Mouse (Mus musculus): ENCODE results near the gene Adam22.

Adam22 gene

GRCm38 (mm10) chr5:8164773-8165172, 203.2 kb downstream of the Adam22 start:
- DNase-seq (ENCODE audit: low read depth, low spot score): no peak

- no peak for DNase-seq (ENCODE audit: low read depth, low spot score)
These were observed 216.3 kb downstream of the Adam22 start for GRCm38 (mm10) chr5:8151645-8152044.

GRCm38 (mm10) chr5:8146146-8146545, 221.8 kb downstream of the Adam22 start:
- no peak for DNase-seq (ENCODE audit: low read depth, low spot score)

- peak; percentile 2 for DNase-seq (ENCODE audit: low read depth, low spot score)
These were observed 222.5 kb downstream of the Adam22 start for GRCm38 (mm10) chr5:8145473-8145872.

- DNase-seq (ENCODE audit: low read depth, low spot score): no peak
These were observed 235.4 kb downstream of the Adam22 start for GRCm38 (mm10) chr5:8132546-8132945.

- no peak for DNase-seq (ENCODE audit: low read depth, low spot score)
These were observed 236.0 kb downstream of the Adam22 start for GRCm38 (mm10) chr5:8131918-8132317.

GRCm38 (mm10) chr5:8129750-8130149, 238.2 kb downstream of the Adam22 start:
- DNase-seq (ENCODE audit: low read depth, low spot score): no peak

- DNase-seq (ENCODE audit: low read depth, low spot score): no peak
These were observed 247.0 kb downstream of the Adam22 start for GRCm38 (mm10) chr5:8120926-8121325.

GRCm38 (mm10) chr5:8120087-8120486, 247.9 kb downstream of the Adam22 start:
- DNase-seq (ENCODE audit: low read depth, low spot score): no peak

GRCm38 (mm10) chr5:8116561-8117168, 251.3 kb downstream of the Adam22 start:
- DNase-seq (ENCODE audit: low read depth, low spot score): no peak

GRCm38 (mm10) chr5:8112246-8112645, 255.7 kb downstream of the Adam22 start:
- no peak for DNase-seq (ENCODE audit: low read depth, low spot score)

- DNase-seq (ENCODE audit: low read depth, low spot score): no peak
These were observed 256.3 kb downstream of the Adam22 start for GRCm38 (mm10) chr5:8111691-8112090.

GRCm38 (mm10) chr5:8095689-8096088, 272.3 kb downstream of the Adam22 start:
- DNase-seq (ENCODE audit: low read depth, low spot score): no peak

GRCm38 (mm10) chr5:8094921-8095320, 273.0 kb downstream of the Adam22 start:
- DNase-seq (ENCODE audit: low read depth, low spot score): no peak

- no peak for DNase-seq (ENCODE audit: low read depth, low spot score)
These were observed 279.8 kb downstream of the Adam22 start for GRCm38 (mm10) chr5:8088147-8088546.

GRCm38 (mm10) chr5:8085661-8086060, 282.3 kb downstream of the Adam22 start:
- DNase-seq (ENCODE audit: low read depth, low spot score): no peak

GRCm38 (mm10) chr5:8082800-8083509, 285.0 kb downstream of the Adam22 start:
- no peak for DNase-seq (ENCODE audit: low read depth, low spot score)

GRCm38 (mm10) chr5:8077481-8077880, 290.5 kb downstream of the Adam22 start:
- DNase-seq (ENCODE audit: low read depth, low spot score): no peak

GRCm38 (mm10) chr5:8073901-8074561, 293.9 kb downstream of the Adam22 start:
- no peak for DNase-seq (ENCODE audit: low read depth, low spot score)

GRCm38 (mm10) chr5:8073406-8073805, 294.6 kb downstream of the Adam22 start:
- no peak for DNase-seq (ENCODE audit: low read depth, low spot score)

- DNase-seq (ENCODE audit: low read depth, low spot score): no peak
These were observed 304.8 kb downstream of the Adam22 start for GRCm38 (mm10) chr5:8063207-8063606.

- DNase-seq (ENCODE audit: low read depth, low spot score): no peak
These were observed 305.5 kb downstream of the Adam22 start for GRCm38 (mm10) chr5:8062469-8062868.

- no peak for DNase-seq (ENCODE audit: low read depth, low spot score)
These were observed 309.9 kb downstream of the Adam22 start for GRCm38 (mm10) chr5:8058056-8058455.
